Mouse (Mus musculus) bone marrow macrophage, adult 2 months (primary cell): ENCODE measurements around the gene Psg20.
"Not testable (repeated sequence)": the region's sequence is repeated elsewhere in the genome, so short reads cannot be mapped to it uniquely, and the experiment has no call there.

Experiments used
- CTCF ChIP-seq: IDR thresholded peaks from 2 replicates; pipeline ENCODE4 v1.5.1; 2012; ENCODE audit warnings: low read depth, mild to moderate bottlenecking, low read length, moderate library complexity
- POLR2A ChIP-seq: IDR thresholded peaks from 2 replicates; pipeline ENCODE4 v1.6.1; 2012; ENCODE audit warnings: mild to moderate bottlenecking, low read depth, low read length, borderline replicate concordance

DNA sequence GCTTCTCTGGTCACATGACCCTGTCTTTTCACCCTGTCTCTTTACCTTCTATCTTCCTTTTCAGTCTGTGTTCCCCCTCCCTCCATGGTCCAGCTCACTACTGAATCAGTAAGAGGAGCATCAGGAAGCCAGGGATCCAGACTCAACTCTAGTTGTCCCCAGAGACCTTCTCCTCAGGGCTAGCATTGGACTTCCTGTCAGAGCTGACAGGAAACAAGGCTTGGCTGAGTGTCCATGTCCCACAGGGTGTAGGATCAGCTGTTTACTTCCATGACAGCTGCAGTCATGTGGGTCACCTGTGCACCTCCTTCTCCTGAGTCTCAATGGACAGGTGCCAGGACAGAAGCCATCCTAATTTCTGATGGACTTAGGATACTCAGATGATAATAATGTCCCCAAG is 39.9 kb upstream of the Psg20 start:
- not testable (repeated sequence) for TF ChIP-seq CTCF, POLR2A
